Mouse (Mus musculus) frontal cortex, adult 2 months (tissue): ENCODE results near the gene Ublcp1. TPM values are rescaled to one million over a fixed set of nuclear protein-coding genes. Genes with fewer than 3 reads are reported as not detected.

Source experiments
- DNase-seq, 2 experiments: peaks; one replicate each; pipeline ENCODE4 v3.0.0; 2022; ENCODE audit warnings: low spot score in 1 of 2; ENCODE audit errors: extremely low spot score in 1 of 2
- polyA plus RNA-seq: library from polyadenylated mRNA; depleted of rRNA; stranded (reverse); fragments of >200 nt; gene quantifications from 2 replicates; pipeline ENCODE4 v1.2.3, GENCODE M21; 2012; rRNA removed

Gene Ublcp1
- 59.6 and 63.5 TPM in 2 replicates for polyA plus RNA-seq

DNA sequence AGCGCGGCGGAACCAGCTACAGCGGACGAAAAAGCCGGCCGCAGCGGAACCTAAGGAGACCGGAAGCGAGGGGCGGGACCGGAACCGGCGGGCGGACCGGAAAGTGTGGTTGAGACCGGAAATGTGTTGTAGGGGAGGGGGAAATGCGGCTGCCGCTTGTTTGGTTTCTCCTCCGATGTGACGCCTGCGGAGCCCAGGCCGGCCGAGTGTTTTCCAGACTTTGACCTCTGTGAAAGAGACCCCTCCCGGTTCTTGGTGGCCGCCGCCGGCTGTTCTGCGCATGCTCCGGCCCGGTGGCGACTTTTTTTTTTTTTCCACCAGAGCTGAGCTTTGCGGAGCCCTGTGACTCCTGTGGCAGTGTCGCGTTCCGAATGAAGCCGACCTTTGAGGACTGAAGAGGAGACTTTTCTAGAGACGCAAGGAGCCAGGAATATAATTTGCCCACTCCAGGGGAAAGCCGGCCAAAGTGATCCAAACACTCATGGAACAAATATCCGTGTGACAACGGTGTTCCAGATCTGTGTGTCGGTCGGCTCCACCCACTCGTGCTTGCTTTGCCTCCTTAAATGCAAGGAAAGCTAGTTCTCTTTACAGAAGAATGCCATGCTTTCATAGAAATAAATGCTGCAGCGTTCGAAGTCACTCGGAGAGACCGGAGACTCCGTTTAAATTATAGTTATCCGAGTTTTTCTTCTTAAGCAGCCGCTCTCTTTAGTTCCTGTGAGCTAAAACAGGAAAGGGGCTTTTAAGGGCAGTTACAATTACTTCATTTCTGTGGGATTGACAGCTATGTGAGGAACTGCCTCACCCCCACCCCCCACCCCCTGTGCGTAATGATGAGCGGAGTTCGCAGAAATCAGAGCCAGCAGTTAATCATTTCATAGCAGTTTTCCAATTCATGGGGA is at the start of gene Ublcp1:
Ublcp1 (minus strand) TSS at position 67 of the 905 bp plus-strand sequence.
- peak; percentile 84 to 94 for DNase-seq

DNA sequence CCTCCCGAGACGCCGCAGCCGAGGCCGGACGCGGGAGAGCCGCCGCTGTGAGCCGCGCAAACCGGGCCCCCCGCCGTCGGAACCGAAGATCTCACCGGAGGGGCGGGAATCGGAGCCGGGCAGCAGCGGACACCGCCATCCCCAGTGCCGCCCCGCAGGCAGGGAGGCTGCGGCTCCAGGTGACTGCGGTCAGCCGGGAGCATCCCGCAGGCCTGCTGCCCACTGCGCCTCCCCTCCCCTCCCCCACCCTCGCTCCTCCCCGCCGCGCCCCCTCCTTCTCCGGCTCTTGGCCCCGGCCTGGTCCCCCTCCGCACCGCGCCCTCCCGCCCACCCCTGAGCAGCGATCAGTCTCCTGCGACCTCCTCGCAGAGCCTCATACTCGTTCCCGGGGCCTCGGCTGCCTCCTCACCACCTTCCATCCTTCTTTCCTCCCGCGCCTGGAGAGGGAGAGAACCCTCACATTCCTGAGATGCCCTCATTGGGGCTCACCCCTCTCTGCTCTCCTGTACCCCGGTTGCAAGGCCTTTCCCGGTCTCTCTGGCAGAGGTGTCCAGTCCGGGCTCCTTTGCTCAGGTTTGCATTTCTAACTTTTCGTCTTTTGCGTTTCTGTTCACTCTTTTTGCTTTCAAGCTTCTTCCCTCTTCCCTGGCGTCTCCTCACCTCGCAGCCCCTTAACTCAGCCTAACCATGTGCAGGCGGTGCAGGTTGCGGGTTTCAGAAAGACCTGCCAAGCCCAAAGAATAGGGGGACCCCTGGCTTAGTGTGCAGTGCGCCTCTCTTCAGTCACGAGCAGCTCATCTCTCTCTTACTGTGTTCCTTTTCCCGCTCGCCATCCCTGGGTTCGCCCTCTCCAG is 49.0 kb upstream of the Ublcp1 start:
- no peak for DNase-seq

DNA sequence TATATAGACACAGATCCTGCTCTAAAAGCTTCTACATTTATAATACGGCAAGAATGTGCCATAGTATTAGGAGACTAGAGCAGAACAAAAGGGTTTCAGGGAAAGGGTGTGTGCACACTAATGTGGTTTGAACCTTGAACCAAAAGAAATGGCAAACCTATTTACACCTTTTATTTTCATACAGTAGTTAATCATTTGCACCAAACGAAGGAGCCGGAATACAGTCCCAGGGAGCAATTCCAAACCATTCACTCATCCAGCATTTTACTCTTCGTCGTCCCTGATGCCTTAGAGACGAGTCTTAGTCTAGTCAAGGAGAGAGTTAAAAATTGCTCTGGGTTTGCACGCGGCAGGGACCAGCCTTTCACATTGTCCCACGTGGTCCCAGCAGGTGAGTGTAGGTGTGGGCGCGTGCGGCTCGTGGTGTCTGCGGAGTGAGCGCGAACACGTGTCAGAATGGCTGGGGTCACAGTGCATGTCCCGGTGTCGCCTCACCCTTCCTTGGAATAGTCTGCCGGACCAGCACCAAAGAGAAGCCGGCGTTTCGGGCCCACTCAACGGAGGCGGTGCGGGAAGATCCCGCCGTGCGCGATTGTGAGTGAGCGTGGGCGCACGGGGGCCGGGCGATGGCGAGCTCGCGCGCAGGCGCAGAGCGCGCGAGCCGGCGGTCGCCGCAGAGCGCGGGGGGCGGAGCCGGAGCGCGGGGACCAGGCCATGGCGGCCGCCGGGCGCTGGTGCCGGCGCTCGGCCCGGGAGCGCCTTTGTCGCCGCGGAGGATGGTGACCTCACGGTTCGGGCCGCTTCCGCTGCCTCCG is 48.2 kb upstream of the Ublcp1 start, which contains the start of gene Rnf145:
Rnf145 (plus strand) TSS at position 684 of the 815 bp plus-strand sequence.
- DNase-seq: peak; percentile 72 to 82

DNA sequence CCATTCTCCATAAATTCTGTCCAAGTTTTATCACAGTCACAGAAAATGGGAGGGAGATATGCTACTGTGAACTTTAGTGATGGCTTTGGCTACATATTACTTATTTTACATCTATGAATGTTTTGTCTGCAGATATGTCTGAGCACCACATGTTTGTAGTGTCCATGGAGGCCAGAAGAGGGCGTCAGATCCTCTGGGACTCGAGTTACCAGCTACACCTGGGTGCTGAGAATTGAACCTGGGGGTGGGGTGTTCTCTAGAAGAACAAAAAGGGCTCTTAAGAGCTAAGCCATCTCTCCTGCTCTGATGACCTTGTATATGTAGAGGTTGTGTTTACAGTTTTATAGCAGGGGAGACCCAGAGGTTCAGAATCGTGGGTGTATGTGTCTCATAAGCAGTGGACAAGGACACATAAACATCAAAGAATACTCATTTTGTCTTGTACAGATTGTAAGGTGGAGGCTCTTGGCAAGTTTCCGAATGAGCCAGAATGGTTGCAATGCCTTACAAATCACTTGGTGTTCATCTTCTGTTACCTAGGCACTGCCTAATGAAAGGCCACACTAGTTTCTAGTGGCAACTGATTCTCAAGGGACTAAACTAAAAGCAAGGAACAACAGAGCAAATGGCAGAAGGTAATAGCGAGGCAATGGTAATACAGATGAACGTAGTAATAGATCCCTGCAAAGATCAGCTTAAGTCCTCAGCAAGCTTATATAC is 47.4 kb upstream of the Ublcp1 start:
- DNase-seq: no peak

DNA sequence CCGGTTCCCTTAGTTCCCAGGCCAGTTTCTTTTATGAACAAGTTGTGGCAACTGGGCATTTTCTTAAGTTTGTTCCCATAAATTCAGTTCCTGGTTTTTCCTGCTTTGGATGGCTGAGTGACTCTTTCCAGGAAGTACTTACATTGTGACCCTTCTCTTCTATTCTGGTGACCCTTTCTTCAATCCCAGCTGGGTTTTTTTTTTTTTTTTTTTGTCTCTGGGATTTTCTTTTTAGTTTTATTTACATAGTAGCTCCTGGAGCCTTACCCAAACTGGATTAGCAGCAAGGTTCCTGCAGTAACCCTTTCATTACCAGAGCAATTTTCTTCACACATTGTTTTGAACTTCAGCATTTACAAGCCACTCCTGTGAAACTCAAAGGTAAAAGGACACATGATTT is 46.1 kb upstream of the Ublcp1 start:
- no peak for DNase-seq

DNA sequence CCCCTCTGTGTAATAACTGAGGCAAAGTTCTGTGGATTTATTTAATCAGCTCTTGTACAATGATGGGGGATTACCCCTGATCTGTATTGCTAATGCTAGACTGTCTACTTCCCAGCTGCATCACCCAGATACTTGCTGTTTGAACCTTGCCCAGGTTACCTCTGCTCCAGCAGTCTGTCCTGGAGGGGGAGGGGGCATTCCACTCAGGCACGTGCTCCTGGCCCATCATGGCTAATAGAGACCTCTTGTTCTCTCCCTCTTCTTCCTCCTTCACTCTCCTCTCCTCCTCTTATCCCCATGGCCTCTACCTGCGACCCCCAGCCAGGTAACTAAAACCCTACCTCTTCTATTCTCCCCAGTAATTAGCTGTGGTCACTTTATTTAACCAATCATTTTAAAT is 44.4 kb upstream of the Ublcp1 start:
- DNase-seq: no peak

DNA sequence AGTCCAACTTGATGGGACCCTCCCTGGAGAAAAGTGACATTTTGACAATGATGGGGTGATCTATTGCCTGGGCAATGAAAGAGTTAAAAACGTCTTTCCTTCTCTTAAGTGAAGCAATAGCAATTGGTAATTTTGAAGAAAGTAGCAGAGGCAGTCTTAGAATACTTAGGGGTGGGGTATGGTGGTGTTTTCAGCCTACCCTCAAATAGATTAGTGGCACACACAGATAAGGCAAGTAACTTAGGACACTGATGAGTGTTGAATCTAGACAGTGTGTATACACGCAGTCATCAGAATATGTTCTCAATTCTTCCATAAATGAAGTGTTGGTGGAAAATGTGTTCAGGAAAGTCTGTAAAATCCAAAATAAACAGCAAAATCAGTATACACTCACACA is 42.7 kb upstream of the Ublcp1 start:
- no peak for DNase-seq

DNA sequence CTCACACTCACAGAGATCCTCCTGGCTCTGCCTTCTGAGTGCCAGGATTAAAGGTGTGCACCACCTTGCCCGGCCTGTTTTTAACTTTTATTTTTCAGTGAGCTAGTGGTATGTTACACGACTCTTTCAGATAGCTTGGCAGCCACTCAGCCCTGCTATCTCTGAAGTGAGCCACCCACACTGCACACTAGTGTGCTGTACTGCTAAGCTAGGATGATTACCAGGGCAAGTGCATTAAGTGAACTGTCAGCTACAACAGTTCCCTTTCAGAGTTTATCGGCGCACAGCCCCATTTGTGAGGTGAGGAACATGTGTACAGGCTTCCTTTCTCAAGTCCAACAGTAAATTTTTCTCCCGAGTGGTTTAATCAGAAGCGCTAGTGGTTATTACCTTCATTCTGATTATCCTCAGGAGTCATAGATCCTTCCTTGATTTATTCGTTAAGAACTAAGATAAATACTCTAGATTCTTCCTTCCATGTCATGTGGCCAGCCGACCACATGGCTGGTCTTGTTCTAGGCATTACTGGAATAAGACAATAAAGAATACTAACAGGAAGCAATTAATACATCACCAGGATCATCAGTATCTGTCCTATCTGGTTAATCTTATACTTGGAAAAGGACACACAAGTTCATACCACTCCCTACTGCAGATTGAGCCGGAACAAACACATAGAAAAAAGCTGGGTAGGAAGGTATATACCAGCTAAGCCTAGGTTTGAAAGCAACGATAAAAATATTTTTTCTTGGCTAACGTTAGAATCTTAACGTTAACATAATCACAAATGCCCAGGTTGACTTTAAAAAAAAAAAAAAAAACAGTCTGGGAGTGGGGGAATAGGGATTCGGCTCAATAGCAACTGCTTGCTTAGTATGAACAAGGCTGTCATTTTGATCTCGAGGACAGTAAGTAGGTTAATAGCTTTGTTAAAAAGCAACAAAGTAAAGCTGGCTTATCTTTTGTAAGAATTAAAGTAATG is 42.0 kb upstream of the Ublcp1 start:
- no peak for DNase-seq

DNA sequence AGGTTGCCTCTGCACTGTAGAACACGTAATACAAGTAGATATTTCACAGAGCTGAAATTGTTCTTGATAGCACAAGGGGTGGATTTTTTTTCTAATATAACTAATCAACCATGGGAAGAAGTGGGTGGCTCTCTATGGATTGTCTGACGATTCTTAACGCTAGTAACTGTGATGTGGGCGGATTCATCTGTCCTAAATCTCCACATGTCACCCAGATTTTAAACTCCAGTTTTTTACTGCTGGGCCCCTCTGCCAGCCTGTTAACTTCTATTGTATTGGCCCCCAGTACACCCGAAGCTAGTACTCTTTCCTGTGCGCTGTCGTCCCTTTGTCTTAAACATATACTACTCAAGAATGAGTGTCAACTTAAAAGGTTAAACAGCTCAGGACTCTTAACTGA is 40.1 kb upstream of the Ublcp1 start:
- no peak for DNase-seq

DNA sequence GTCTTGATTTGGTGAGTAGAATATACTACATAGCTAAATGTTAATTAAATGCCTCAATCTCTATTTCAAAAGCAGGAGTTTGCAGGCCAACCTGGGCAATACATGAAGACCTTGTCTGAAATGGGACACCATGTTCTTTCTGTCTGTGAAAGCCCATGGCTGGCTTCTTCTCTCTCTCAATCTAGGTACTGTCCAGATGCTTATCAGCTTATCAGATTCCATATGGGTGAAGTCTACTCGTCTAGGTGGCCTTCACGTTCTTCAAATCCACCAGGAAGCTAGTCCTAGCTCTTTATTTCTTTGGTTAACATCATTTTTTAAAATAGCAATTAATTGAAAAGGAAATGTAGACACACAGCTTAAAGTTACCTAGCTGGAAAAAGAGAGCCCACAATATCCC is 39.6 kb upstream of the Ublcp1 start:
- DNase-seq: no peak

DNA sequence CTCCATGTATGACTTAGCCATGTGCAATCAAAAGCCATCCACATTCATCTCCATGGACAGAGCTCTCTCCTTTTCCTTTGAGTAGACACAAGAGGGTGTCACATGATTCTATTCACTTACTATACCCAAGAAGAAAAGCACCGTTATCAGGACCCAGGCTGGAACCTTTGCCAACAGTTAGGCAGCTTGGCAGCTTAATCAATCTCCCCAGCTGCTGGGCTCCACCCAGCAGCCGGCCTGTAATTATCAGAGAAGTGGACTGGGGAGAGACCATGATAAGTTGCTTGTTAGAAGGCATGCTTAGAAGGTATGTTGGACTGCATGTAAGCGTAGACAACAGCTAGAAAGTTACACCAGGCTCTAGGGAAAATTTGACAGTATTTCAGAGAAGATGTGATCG is 38.6 kb upstream of the Ublcp1 start:
- no peak for DNase-seq

DNA sequence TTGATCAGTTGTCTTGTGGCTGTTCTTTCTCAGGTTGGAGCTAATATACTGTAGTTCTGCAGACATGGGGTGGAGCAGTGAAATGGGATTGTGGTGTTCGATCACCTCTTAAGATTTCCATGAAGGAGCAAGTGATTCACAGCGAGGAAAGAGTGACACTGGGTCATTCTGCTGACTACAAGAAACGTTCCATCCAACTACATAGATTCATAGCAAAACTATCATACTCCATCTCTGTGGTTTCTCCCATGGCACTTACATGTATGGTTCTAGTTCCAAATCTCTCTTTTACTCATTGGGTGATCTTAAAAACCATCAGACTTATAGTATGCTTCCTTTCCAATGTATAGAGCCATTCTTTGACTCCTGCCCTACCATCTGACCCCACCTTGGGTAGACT is 34.5 kb upstream of the Ublcp1 start:
- DNase-seq: no peak

DNA sequence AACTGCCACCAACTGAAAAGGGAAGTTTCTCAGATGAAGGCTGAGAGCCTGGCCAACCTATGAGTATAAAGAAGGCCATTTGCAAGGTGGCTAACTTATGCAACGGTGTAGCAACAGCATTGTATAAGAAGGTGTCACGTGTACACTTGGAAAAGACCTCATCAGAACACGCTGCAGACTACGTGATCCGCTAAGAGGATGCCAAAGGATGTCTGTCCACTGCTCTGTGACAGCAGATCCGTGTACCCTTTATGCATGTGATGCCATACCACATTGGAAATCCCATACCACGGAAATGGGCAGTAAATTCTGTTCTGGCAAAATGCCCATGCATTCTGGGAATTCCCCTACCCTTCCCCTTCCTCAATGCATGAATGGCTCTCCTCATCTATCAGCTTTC is 33.8 kb upstream of the Ublcp1 start:
- no peak for DNase-seq

DNA sequence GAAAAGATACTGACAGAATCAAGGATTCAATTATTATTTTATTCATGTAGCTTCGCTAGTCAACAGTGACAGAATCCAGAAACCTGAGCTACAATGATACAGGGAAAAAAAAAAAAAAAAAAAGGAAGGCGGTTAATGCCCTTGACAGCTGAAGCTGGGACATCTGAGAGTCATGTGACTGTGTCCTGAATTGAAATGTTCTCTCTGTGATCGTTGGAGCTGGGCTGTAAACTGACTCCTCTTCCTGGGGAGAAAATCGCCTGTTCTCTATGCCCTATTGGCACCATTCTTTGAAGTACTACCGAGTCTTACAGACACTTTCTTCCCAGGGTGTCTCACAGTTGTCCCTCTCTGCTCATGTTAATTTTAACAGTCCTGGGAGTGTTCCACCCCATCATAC is 32.6 kb upstream of the Ublcp1 start:
- no peak for DNase-seq

DNA sequence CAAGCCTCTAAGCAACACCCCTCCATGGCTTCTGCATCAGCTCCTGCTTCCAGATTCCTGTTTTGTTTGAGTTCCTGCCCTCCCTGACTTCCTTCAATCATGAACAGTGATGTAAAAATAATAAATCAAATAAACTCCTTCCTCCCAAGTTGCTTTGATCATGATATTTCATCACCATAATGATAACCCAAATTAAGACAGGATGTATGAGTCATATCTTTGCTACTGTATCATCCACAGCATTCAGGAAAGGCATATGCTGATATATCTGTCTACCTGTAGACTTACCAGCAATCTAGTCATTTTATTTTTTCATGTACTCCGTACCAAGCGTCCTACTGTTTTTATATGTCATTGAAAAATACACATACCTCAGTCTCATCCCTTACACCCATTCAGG is 31.2 kb upstream of the Ublcp1 start:
- DNase-seq: no peak

DNA sequence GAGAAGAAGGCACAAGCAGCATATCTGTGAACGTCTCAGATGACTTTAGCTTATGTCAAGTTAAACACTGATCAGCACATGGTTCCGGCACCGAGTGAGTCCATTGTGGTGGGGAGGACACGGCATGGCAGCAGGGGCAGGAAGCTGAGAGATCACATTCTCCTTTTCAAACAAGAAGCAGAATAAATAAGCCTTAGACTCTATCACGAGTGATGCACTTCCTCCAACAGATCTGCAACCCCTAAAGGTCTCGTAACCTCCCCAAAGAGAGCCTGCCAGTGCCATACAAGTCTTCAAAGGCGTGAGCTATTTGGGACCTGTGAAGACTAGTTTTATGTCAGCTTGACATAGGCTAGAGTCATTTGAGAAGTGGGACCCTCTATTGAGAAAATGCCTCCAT is 30.7 kb upstream of the Ublcp1 start:
- DNase-seq: no peak

DNA sequence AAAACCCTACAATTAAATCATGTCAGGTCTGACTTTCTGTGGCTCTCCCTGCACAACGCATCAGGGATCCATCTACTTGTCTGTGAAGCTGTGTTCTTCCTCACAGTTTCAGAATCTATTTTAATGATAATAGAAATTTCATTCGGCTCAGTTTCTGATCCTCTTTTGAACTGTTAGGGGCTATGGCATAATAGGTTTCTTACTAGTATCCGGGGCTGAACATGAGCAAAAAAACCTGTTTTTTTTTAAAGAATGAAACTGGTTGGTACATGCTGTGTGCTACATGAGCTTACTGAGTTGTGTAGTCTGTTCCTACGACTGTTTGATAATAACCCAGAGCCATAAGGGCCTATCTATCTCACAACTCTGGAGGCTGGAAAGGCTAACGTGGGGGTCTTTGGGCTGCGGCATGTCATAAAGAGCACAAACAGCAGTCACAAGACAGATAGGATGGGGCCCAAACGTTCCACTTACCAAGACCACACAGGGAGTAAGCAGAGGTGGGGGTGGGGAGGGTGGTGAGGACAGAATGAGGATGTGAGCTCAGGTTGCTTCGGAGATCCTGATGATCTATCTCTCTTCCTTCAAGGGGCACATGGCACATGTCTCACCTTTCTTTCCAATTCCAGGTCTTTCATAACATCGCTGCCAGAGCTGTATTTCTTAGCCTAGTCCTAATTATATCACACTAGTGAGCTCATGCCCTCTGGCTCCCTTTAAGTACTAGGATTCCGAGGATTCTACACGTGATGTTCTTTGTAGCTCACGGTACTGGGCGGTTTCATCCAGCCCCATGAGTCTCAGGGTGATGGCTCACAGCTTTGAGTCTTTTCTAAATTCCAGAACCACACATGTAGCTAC is 28.3 kb upstream of the Ublcp1 start:
- no peak for DNase-seq

DNA sequence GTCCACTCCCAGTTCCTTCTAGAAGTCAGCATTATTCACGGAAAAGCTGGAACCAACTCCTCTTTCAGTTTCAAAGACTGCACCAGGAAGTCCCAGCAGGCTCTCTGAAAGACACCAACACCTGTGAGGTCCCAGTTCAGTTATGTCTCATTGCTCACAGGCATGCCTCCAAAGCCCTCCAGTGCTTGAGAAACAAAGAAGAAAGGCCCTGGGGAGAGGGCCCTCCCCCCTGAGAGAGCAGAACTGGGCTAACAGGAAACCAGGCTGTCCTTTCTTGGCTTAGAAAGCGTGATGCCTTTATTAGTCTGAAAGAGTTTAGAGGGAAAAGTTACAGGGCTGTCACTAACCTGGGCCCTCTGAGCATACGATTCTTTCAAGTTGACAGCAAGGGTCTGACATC is 25.9 kb upstream of the Ublcp1 start:
- no peak for DNase-seq
